Mouse (Mus musculus) CD8-positive naive resting alpha-beta T cell, adult 2 months (primary cell): ENCODE results near the gene Lzts2.
A peak's percentile ranks its signal among the peaks of the same experiment; 100 is the strongest.

Experiments used
- DNase-seq, 2 experiments: peaks; one replicate each; pipeline ENCODE4 v3.0.0; 2022; ENCODE audit warnings: low read depth in 2 of 2, low spot score in 2 of 2

Gene Lzts2

DNA sequence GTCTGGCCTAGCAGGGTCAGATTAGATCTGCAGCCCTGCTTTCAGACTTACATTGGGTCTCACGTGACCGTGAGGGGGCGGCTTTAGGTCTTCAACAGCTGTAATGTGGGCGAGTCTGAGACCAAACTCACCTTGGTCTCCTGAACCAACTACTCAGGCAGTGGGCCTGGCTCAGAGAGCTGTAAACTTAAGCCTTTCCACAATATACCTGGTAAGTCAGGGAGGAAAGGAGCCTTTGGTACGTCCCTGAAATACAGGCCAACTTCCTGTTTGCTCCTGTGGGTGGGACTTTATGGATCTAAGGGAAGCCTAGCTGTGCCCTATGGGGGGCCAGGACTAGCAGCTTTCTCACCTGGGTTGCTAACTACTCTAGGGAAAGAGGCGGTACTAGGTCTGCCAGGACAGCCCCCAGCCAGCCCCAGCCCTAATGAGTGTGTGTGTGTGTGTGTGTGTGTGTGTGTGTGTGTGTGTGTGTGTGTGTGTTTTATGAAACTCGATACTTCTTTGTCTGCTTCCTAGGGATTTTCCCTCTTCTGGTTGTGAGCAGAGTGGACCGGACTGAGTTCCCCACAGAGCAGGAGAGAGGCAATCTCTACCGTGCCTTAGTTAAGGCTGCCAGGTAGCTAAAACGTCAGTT, at the start of gene Lzts2:
Lzts2 (plus strand) TSS at position 80 of the 637 bp plus-strand sequence.
- no peak for DNase-seq

- no peak for DNase-seq
Observed at GRCm38 (mm10) chr19:44965978-44966377, 48.2 kb upstream of the Lzts2 start.

GRCm38 (mm10) chr19:44968329-44968728, 45.9 kb upstream of the Lzts2 start:
- no peak for DNase-seq

DNA sequence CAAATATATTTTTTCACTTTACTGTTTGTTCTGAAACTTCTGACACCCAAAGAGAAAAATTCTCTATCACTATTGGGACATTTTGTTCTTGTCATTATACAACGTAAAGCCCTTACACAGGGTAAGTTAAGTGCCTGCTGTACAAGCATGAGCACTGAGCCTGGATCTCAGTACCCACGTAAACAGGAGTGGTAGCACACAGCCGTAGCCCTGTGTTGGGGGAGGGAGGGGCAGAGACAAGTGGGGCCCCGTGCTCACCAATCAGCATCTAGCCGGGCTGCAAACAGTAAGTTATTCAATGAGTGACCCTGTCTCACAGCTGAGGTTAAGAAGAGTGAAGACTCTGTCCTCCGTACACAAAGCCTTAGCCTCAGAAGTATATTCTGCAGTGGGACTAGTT, 37.6 kb upstream of the Lzts2 start:
- DNase-seq = no peak

DNA sequence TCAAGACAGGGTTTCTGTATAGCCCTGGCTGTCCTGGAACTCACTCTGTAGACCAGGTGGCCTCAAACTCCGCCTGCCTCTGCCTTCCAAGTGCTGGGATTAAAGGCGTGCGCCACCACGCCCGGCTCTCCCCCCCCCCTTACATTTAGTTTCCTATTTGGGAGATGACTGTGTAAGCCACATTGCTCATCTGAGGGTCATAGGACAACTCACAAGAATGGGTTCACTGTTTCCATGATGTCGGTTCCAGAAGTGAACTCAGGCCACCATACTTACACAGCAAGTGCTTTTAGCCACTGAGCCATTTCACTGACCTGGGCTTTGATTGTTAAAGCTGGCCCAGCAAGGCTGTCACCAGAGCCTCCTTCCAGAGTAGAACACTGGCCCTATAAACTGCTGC, 37.1 kb upstream of the Lzts2 start:
- DNase-seq = no peak

- DNase-seq = no peak
Observed at GRCm38 (mm10) chr19:44980787-44981186, 33.4 kb upstream of the Lzts2 start.

- DNase-seq = no peak
Observed at GRCm38 (mm10) chr19:44982477-44983115, 31.6 kb upstream of the Lzts2 start.

DNA sequence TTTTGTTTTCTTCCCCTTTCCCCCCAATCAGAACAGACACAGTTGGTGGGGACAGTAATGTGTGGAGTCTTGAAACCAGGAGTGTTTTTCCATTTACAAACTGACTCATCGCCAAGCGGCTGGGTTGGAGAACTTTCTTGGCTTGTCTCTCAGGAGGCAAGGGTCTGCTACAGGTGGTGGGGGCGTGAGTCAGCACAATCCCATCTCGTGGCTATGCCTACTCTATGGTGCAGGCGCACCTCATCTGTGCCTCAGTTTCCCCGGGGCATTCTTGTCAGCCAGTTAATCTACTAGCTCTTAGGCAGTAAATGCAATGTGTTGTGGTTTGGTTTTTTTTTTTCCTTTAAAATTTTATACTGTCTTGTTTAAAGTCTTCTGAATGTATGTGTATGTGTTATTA, 30.8 kb upstream of the Lzts2 start:
- no peak for DNase-seq

- no peak for DNase-seq
Observed at GRCm38 (mm10) chr19:44984420-44984819, 29.8 kb upstream of the Lzts2 start.

- no peak for DNase-seq
Observed at GRCm38 (mm10) chr19:44985159-44985988, 28.8 kb upstream of the Lzts2 start.

DNA sequence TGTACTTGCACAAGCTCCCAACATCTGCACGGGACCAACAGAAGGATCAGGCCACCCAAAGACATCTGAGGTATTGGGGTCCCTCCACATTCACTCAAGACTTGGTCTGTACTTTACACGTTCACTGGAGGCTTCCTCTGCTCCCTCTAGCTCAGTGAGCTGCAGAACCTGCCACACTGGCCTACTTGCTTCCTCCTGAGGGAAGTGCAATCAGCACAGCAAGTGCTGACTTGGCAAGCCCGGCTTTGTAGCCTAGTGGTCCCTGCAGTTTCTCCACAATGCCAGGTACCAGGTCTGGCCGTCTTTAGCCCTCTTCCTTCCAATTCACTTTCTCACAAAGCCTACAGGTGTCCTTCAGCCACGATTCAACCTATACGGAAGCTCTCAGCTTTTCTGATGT, 27.2 kb upstream of the Lzts2 start:
- no peak for DNase-seq

DNA sequence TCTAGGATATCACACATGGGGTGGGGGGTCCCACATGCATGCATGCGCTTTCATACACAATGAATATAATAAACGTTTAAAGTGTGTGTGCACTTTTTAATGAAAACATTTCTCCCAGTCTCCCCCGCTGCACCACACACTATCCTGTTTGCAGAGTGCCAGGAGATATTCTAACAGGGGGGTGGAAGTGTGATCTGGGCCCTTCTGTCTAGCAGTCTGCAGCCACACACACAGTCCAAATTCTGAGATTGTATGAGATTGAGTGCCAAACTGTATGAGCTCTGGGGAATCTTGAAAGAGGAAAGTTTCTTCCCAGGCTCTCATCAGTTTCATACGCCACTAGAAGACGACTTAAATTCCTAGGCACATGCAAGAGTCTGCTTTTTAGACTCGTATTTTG, 26.4 kb upstream of the Lzts2 start:
- DNase-seq = no peak

GRCm38 (mm10) chr19:44988321-44988720, 25.9 kb upstream of the Lzts2 start:
- no peak for DNase-seq

DNA sequence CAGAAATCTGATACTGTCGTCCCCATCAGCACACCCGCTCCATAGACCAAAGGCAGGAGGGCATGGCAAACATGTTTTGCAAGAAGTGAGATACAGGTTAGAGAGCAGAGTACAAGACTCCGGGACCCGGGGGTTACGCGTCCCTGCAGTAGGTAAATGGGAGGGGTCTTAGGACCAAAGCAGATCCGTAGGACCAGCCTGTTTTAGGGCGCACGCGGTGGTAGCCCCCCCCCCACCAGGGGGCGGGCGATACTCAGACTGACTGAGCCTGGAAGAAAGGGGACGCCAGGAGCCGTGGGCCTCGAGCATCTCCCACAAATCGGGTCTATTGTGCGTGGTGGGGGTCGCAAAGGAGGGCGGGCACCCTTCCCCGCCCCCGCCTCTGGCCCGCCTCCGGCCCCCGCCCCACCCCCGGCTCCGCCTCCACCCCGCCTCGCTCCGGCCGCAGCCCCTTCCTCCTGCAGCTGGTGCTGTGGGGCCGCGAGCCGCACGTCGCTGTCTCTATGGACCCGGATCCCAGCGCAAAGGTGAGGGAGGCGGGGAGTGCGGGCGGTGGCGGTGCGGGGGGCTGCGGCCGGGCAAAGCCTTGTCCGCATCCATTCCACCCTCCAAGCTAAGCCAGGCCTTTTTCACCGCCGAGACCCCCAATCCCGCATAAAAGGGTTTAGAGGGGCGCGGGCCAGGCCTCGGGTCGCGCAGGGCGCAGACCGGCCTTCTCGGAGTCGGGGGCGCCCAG, 25.2 kb upstream of the Lzts2 start, which contains the start of gene Sema4g:
Sema4g (plus strand) TSS at position 271 of the 736 bp plus-strand sequence.
- DNase-seq = peak in 1 of 2 experiments; percentile 39

- DNase-seq = no peak
Observed at GRCm38 (mm10) chr19:44989567-44990495, 24.4 kb upstream of the Lzts2 start.

- no peak for DNase-seq
Observed at GRCm38 (mm10) chr19:44991031-44991430, 23.2 kb upstream of the Lzts2 start.

- DNase-seq = no peak
Observed at GRCm38 (mm10) chr19:44992246-44992645, 22.0 kb upstream of the Lzts2 start.

DNA sequence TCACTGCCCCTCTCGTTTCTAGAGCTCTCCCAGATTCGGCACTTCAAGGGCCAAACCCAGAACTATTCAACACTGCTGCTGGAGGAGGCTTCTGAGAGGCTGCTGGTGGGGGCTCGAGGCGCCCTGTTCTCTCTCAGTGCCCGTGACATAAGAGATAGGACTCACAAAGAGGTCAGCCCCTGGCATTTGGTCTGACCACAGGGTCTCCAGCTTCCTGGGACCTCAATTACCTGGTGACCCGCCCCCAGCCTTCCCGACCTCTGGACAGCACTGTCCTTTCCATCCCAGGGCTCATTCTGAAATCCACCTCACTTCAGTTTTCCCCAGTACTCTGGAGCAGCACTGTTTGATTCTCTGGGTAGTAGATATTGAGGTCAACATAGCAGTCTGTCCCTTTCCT, 21.5 kb upstream of the Lzts2 start:
- DNase-seq = no peak

DNA sequence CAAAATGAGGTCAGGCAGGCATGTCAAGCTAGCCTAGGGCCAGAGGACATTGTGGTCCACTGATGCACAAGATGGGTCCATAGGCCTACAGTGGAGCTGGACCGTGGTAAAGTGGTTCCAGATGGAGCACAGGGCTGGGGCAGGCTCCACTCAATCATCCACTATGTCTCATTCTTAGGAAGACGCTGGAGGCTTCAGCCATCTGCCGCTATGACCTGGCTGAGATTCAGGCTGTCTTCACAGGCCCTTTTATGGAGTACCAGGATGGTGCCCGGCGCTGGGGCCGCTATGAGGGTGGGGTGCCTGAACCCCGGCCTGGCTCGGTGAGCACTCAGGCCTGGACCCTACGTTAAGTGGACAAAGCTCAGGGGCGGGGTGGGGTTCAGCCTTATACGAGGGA, 16.4 kb upstream of the Lzts2 start:
- DNase-seq = no peak

DNA sequence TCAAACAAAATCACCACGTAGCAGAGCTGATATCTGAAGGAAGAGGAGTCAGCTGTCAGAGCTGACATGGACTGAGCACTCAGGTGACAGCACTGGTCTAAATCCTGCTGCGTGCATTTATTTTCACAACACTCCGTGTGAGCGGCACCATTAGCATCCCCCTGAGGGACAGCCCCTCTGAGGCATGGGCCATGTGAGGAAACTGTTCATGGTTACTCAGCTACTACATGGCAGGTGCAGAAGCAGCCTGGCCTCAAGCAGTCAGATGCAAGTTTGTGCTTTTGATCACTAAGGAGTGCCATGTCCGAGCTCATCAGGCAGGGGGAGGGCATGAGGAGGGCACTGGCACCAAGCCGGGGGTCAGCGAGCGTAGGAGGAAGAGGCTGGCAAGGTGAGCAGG, 14.6 kb upstream of the Lzts2 start:
- no peak for DNase-seq
